Mouse (Mus musculus): ENCODE measurements at regions not wholly inside any gene's neighbourhood (a gene's known extent, or its start where the extent isn't known, plus 50 kb on each side); places are given as distances from the start of the nearest gene placed in this dataset.

GRCm38 (mm10) chr9:32018020-32018419, 97.9 kb upstream of the Arhgap32 start:
- no peak for DNase-seq (ENCODE audit: low spot score)
- no peaks in the 10 kb centered on the region for H3K9me3 ChIP-seq (replicated peaks; ENCODE audit: control insufficient read depth, low read length)
- H3K4me1 ChIP-seq (ENCODE audit: control insufficient read depth, insufficient read depth, low read length) = 0 out of 2 replicates have a peak, but pooled peaks cover 3% of the 10 kb centered on the region
- no peaks in the 10 kb centered on the region for H3K27me3 ChIP-seq (ENCODE audit: control insufficient read depth, insufficient read depth, low read length)
- ATAC-seq (replicated peaks; ENCODE audit: insufficient number of reproducible peaks, low FRiP score, low TSS enrichment, low read depth) = no peak
- H3K4me3 ChIP-seq (ENCODE audit: low read depth, low read length) = no peak overlapping the region
- H3K36me3 ChIP-seq (replicated peaks; ENCODE audit: control insufficient read depth, insufficient read depth, low read depth, low read length) = no peaks in the 10 kb centered on the region
- no peak overlapping the region for H3K27ac ChIP-seq (replicated peaks; ENCODE audit: low read depth, low read length)
- no peak overlapping the region for H3K9ac ChIP-seq (replicated peaks; ENCODE audit: low read length)
- H3K4me2 ChIP-seq (ENCODE audit: low read depth, low read length) = no peak overlapping the region

- Histone ChIP-seq H3K9me3 (replicated peaks; ENCODE audit: control insufficient read depth, low read length) (no peaks in the 10 kb centered on the region), H3K9ac (replicated peaks; ENCODE audit: low read length) (no peak overlapping the region), H3K4me1 (ENCODE audit: control insufficient read depth, insufficient read depth, low read length) (0 out of 2 replicates have a peak, but pooled peaks cover 3% of the 10 kb centered on the region), H3K4me2 (ENCODE audit: low read depth, low read length) (no peak overlapping the region), H3K36me3 (replicated peaks; ENCODE audit: control insufficient read depth, insufficient read depth, low read depth, low read length) (no peaks in the 10 kb centered on the region), H3K27ac (replicated peaks; ENCODE audit: low read depth, low read length) (no peak overlapping the region), H3K4me3 (ENCODE audit: low read depth, low read length) (no peak overlapping the region), H3K27me3 (ENCODE audit: control insufficient read depth, insufficient read depth, low read length) (no peaks in the 10 kb centered on the region)
- WGBS = 78% methylated on average over 5 of the region's 5 CpGs
- no peak for DNase-seq (ENCODE audit: low spot score)
- ATAC-seq (replicated peaks; ENCODE audit: insufficient number of reproducible peaks, low FRiP score, low TSS enrichment, low read depth) = no peak
These were observed 96.2 kb upstream of the Arhgap32 start for GRCm38 (mm10) chr9:32019786-32020185.

DNA sequence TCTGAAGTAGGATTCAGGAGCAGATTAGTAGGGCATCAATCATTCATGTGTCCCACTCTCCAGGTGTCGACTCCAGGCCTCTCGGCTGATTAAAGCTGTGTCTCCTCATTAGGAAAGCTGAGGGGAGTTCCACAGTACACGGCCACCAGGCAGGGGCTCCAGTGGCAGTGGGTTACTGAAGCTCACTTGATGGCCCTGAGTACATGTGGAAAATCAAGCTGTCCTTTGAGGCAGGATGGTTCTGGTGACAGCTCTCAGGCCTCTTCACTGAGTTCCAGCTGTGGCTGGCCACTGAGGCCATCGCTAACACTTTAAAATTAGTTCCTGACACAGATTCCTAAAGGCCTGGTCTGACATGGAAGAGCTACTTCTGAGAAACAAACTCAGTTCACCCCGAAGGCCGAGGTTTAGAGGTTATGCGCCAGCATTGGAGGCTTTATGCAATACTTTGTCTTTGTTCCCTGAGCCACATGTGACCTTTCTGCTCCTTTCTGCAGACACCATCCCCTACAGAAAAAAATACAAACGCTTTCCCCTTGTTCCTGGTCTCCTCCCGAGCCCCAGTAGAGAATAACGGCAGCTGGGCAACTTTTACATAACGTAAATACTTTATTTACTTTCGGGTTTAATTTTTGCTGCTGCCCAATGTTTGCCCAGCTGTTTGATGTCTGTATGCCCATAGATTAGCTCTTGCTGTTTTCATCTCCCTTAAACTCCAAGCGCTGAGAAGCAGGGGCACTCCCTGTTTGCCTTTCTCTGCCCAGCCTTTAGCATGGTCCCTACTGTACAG, 94.8 kb upstream of the Arhgap32 start:
- H3K27ac ChIP-seq (replicated peaks; ENCODE audit: low read depth, low read length) = no peak overlapping the region
- no peak for ATAC-seq (replicated peaks; ENCODE audit: insufficient number of reproducible peaks, low FRiP score, low TSS enrichment, low read depth)
- H3K9ac ChIP-seq (replicated peaks; ENCODE audit: low read length) = no peak overlapping the region; the same call in 1 of the 2 replicates
- H3K27me3 ChIP-seq (ENCODE audit: control insufficient read depth, insufficient read depth, low read length) = no peaks in the 10 kb centered on the region
- peak; percentile 36 for DNase-seq (ENCODE audit: low spot score)
- H3K4me3 ChIP-seq (ENCODE audit: low read depth, low read length) = no peak overlapping the region
- H3K4me2 ChIP-seq (ENCODE audit: low read depth, low read length) = 0 out of 2 replicates have a peak overlapping the region, but pooled peaks have one; percentile 7
- WGBS = 24% methylated on average over 13 of the region's 13 CpGs
- no peaks in the 10 kb centered on the region for H3K9me3 ChIP-seq (replicated peaks; ENCODE audit: control insufficient read depth, low read length)
- 0 out of 2 replicates have a peak, but pooled peaks cover 3% of the 10 kb centered on the region for H3K4me1 ChIP-seq (ENCODE audit: control insufficient read depth, insufficient read depth, low read length)
- no peaks in the 10 kb centered on the region for H3K36me3 ChIP-seq (replicated peaks; ENCODE audit: control insufficient read depth, insufficient read depth, low read depth, low read length)

- Histone ChIP-seq H3K4me2 (ENCODE audit: low read depth, low read length) (no peak overlapping the region), H3K4me1 (ENCODE audit: control insufficient read depth, insufficient read depth, low read length) (0 out of 2 replicates have a peak, but pooled peaks cover 3% of the 10 kb centered on the region), H3K36me3 (replicated peaks; ENCODE audit: control insufficient read depth, insufficient read depth, low read depth, low read length) (no peaks in the 10 kb centered on the region), H3K4me3 (ENCODE audit: low read depth, low read length) (no peak overlapping the region), H3K9ac (replicated peaks; ENCODE audit: low read length) (no peak overlapping the region), H3K27me3 (ENCODE audit: control insufficient read depth, insufficient read depth, low read length) (no peaks in the 10 kb centered on the region), H3K9me3 (replicated peaks; ENCODE audit: control insufficient read depth, low read length) (no peaks in the 10 kb centered on the region), H3K27ac (replicated peaks; ENCODE audit: low read depth, low read length) (no peak overlapping the region)
- 21% methylated on average over 3 of the region's 3 CpGs for WGBS
- DNase-seq (ENCODE audit: low spot score) = peak; percentile 42
- no peak for ATAC-seq (replicated peaks; ENCODE audit: insufficient number of reproducible peaks, low FRiP score, low TSS enrichment, low read depth)
These were observed 94.2 kb upstream of the Arhgap32 start for GRCm38 (mm10) chr9:32021755-32022154.

GRCm38 (mm10) chr9:32022996-32023395, 92.9 kb upstream of the Arhgap32 start:
- DNase-seq (ENCODE audit: low spot score) (no peak), ATAC-seq (replicated peaks; ENCODE audit: insufficient number of reproducible peaks, low FRiP score, low TSS enrichment, low read depth) (no peak)
- H3K4me1 ChIP-seq (ENCODE audit: control insufficient read depth, insufficient read depth, low read length) = 0 out of 2 replicates have a peak, but pooled peaks cover 3% of the 10 kb centered on the region
- H3K9me3 ChIP-seq (replicated peaks; ENCODE audit: control insufficient read depth, low read length) = no peaks in the 10 kb centered on the region
- H3K27ac ChIP-seq (replicated peaks; ENCODE audit: low read depth, low read length) = no peak overlapping the region
- no peak overlapping the region for H3K4me3 ChIP-seq (ENCODE audit: low read depth, low read length)
- no peaks in the 10 kb centered on the region for H3K27me3 ChIP-seq (ENCODE audit: control insufficient read depth, insufficient read depth, low read length)
- H3K4me2 ChIP-seq (ENCODE audit: low read depth, low read length) = no peak overlapping the region
- no peaks in the 10 kb centered on the region for H3K36me3 ChIP-seq (replicated peaks; ENCODE audit: control insufficient read depth, insufficient read depth, low read depth, low read length)
- 91% methylated on average over 10 of the region's 10 CpGs for WGBS
- H3K9ac ChIP-seq (replicated peaks; ENCODE audit: low read length) = no peak overlapping the region

GRCm38 (mm10) chr9:32024767-32025166, 91.2 kb upstream of the Arhgap32 start:
- no peak overlapping the region for H3K9ac ChIP-seq (replicated peaks; ENCODE audit: low read length)
- H3K4me2 ChIP-seq (ENCODE audit: low read depth, low read length) = no peak overlapping the region
- no peak overlapping the region for H3K4me3 ChIP-seq (ENCODE audit: low read depth, low read length)
- H3K27ac ChIP-seq (replicated peaks; ENCODE audit: low read depth, low read length) = no peak overlapping the region
- H3K9me3 ChIP-seq (replicated peaks; ENCODE audit: control insufficient read depth, low read length) = no peaks in the 10 kb centered on the region
- H3K27me3 ChIP-seq (ENCODE audit: control insufficient read depth, insufficient read depth, low read length) = no peaks in the 10 kb centered on the region
- H3K4me1 ChIP-seq (ENCODE audit: control insufficient read depth, insufficient read depth, low read length) = 0 out of 2 replicates have a peak, but pooled peaks cover 3% of the 10 kb centered on the region
- H3K36me3 ChIP-seq (replicated peaks; ENCODE audit: control insufficient read depth, insufficient read depth, low read depth, low read length) = no peaks in the 10 kb centered on the region
- WGBS = 48% methylated on average over 5 of the region's 5 CpGs
- ATAC-seq (replicated peaks; ENCODE audit: insufficient number of reproducible peaks, low FRiP score, low TSS enrichment, low read depth) (no peak), DNase-seq (ENCODE audit: low spot score) (no peak)

- no peak overlapping the region for H3K9ac ChIP-seq (replicated peaks; ENCODE audit: low read length)
- no peak overlapping the region for H3K27ac ChIP-seq (replicated peaks; ENCODE audit: low read depth, low read length)
- no peak for ATAC-seq (replicated peaks; ENCODE audit: insufficient number of reproducible peaks, low FRiP score, low TSS enrichment, low read depth)
- H3K4me3 ChIP-seq (ENCODE audit: low read depth, low read length) = no peak overlapping the region
- H3K36me3 ChIP-seq (replicated peaks; ENCODE audit: control insufficient read depth, insufficient read depth, low read depth, low read length) = no peaks in the 10 kb centered on the region
- 32% methylated on average over 8 of the region's 8 CpGs for WGBS
- DNase-seq (ENCODE audit: low spot score) = no peak
- H3K27me3 ChIP-seq (ENCODE audit: control insufficient read depth, insufficient read depth, low read length) = no peaks in the 10 kb centered on the region
- H3K4me1 ChIP-seq (ENCODE audit: control insufficient read depth, insufficient read depth, low read length) = no peaks in the 10 kb centered on the region
- no peaks in the 10 kb centered on the region for H3K9me3 ChIP-seq (replicated peaks; ENCODE audit: control insufficient read depth, low read length)
- H3K4me2 ChIP-seq (ENCODE audit: low read depth, low read length) = no peak overlapping the region
These were observed 88.0 kb upstream of the Arhgap32 start for GRCm38 (mm10) chr9:32027962-32028361.

- Histone ChIP-seq H3K9me3 (replicated peaks; ENCODE audit: control insufficient read depth, low read length) (no peaks in the 10 kb centered on the region), H3K9ac (replicated peaks; ENCODE audit: low read length) (no peak overlapping the region), H3K4me1 (ENCODE audit: control insufficient read depth, insufficient read depth, low read length) (no peaks in the 10 kb centered on the region), H3K27ac (replicated peaks; ENCODE audit: low read depth, low read length) (no peak overlapping the region), H3K27me3 (ENCODE audit: control insufficient read depth, insufficient read depth, low read length) (no peaks in the 10 kb centered on the region), H3K4me3 (ENCODE audit: low read depth, low read length) (no peak overlapping the region), H3K4me2 (ENCODE audit: low read depth, low read length) (no peak overlapping the region), H3K36me3 (replicated peaks; ENCODE audit: control insufficient read depth, insufficient read depth, low read depth, low read length) (no peaks in the 10 kb centered on the region)
- DNase-seq (ENCODE audit: low spot score) (no peak), ATAC-seq (replicated peaks; ENCODE audit: insufficient number of reproducible peaks, low FRiP score, low TSS enrichment, low read depth) (no peak)
- WGBS = 92% methylated on average over 1 of the region's 1 CpGs
These were observed 86.9 kb upstream of the Arhgap32 start for GRCm38 (mm10) chr9:32029001-32029400.
